Mouse (Mus musculus) urinary bladder, postnatal 25 days (tissue): ENCODE measurements at regions not wholly inside any gene's neighbourhood (a gene's known extent, or its start where the extent isn't known, plus 50 kb on each side); places are given as distances from the start of the nearest gene placed in this dataset.

ENCODE experiments used
- DNase-seq: peaks from one replicate; pipeline ENCODE4 v3.0.0; 2022; ENCODE audit warnings: low spot score

DNA sequence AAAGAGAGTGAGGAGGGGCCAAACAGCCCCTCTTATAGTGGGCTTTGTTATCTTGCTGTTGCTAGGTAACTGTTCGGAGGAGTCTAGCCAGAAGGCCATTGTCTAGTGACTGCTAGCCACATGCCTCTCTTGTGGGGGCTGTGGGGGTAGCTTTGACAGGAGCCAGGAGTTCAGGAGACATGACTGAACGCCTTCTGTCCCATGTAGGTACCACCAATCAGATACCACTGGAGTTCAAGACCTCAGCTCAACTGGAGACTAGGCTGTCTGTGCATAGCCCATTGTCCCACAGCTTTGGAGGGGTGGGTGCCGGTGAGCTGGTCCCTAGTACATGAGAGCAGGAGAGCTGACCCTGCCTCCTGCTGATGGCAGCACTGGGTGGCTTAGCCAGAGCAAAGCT is 82.4 kb upstream of the Unc93a2 start:
- DNase-seq: no peak

DNA sequence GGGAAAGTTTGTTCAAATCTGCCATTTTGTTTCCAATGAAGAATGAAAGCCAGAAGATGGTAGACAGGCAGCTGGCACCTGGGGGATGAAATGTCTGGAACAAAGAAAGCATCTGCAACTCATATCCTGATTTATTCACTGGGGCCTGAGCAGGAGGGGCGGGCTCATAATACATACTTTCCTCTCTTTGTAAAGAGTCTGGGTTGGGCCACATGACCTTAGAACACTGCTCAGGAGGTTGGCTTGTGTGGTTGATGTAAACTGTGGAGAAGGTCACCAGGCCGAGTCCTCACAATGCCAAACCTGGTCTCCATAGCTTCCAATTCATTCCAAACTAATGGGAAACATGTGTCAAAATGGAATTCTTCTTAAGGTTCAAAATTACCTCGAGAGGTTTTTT is 79.6 kb upstream of the Unc93a2 start:
- no peak for DNase-seq

DNA sequence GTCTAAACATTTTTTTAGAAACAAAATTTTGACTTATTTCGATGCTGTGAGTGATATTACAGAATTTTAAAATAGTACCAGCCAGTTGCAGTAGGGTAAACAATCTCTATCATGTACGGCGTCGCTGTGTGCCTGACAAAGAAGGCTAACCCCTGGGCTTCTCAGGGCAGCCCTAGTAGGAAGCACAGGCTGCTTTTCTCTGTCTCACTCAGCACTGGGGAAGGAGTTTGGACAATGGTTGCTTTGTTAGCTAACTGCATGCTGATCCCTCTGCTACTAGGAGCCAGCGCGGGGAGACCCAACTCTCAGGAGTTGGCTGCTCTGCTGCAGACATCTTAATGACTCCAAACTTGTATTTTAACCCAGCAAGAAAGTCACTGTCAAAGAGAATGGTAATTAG is 75.9 kb upstream of the Unc93a2 start:
- DNase-seq: no peak

DNA sequence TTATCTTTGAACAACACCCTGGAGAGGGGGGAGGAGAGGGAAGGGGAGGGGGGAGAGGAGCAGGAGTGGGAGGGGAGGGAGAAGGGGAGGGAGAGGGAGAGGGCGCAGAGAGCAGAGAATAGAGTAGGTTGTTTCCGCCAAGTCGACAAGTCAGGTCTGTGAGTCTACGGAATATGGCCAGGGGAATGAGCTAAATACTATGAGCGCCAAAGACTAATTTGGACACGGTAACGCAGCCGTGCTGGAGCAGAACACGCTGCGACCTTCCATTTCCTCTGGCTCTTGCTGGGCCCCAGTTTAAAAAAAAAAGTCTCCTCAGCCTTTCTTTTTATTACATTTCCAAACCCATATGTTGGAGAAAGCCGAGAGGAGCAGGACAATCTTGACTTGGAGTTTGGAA is 71.7 kb upstream of the Unc93a2 start:
- no peak for DNase-seq

DNA sequence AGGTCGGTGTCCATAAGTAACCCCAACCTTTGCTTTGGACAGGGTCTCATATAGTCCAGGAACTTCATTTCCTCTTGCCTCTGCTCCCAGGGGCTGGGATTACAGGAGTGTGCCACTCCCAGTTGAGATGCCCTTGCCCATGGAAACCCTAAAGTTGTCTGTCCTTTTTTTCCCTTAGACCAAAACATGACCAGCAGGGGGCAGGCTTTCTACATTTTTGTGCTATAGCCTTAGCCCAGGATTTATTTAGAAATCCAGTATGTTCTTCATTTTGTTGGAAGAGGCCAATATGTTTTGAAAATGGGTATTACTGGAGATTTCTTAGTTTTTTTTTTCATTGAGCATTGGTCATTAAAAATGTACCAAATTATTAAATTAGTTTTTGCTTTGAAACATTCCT is 58.6 kb upstream of the Unc93a2 start:
- DNase-seq: peak; percentile 62

- DNase-seq: no peak
These were observed 49.8 kb upstream of the Unc93a2 start for GRCm38 (mm10) chr17:7435075-7435474.
